Mouse (Mus musculus) heart, embryonic 16.5 days (tissue): ENCODE results near the gene Slc25a34. TPM values are rescaled to one million over a fixed set of nuclear protein-coding genes. Genes with fewer than 3 reads are reported as not detected.
A peak's percentile ranks its signal among the peaks of the same experiment; 100 is the strongest.

Experiments used
- ATAC-seq: fragments of 200-750 bp; cut with Nextera tagmentation; replicated peaks from 2 replicates; pipeline ENCODE4 v1.8.0; 2017; ENCODE audit warnings: moderate number of reproducible peaks; ENCODE audit not compliant: insufficient read depth, low FRiP score; ENCODE audit errors: extremely low read depth
- H3K27ac ChIP-seq: fragments of 300-500 bp; sonication (generic); 2 replicates; pipeline ENCODE4 v1.5.1; 2014; ENCODE audit warnings: mild to moderate bottlenecking, low read length, control low read depth, moderate library complexity
- H3K27me3 ChIP-seq: fragments of 300-500 bp; sonication (generic); 2 replicates; pipeline ENCODE4 v1.6.1; 2014; ENCODE audit warnings: low read length, mixed read lengths; ENCODE audit not compliant: control insufficient read depth, insufficient read depth
- H3K36me3 ChIP-seq: fragments of 300-500 bp; sonication (generic); 2 replicates; pipeline ENCODE4 v1.6.1; 2014; ENCODE audit not compliant: control insufficient read depth, insufficient read depth
- H3K4me1 ChIP-seq: fragments of 300-500 bp; sonication (generic); 2 replicates; pipeline ENCODE4 v1.6.1; 2014; ENCODE audit warnings: low read length, mixed read lengths; ENCODE audit not compliant: control insufficient read depth, insufficient read depth
- H3K4me2 ChIP-seq: fragments of 300-500 bp; sonication (generic); 2 replicates; pipeline ENCODE4 v1.6.1; 2014; ENCODE audit warnings: low read depth, mild to moderate bottlenecking, control low read depth, low read length
- H3K4me3 ChIP-seq: fragments of 300-500 bp; sonication (generic); 2 replicates; pipeline ENCODE4 v1.5.1; 2014; ENCODE audit warnings: mild to moderate bottlenecking, control low read depth, low read length
- H3K9ac ChIP-seq: fragments of 300-500 bp; sonication (generic); 2 replicates; pipeline ENCODE4 v1.6.1; 2014; ENCODE audit warnings: low read length, control low read depth
- H3K9me3 ChIP-seq: fragments of 300-500 bp; sonication (generic); replicated peaks from 2 replicates; pipeline ENCODE4 v1.6.1; 2016; ENCODE audit warnings: low read length; ENCODE audit not compliant: control insufficient read depth
- WGBS: fragments of 180-500 bp; shearing (Covaris S2); extraction: QIAGEN DNeasy Blood & Tissue Kit; methylation state at CpG from one replicate; pipeline ENCODE4 v1.1.7; 2014; 5-methylcytosine and 5-hydroxymethylcytosine counted together
- polyA plus RNA-seq: library from polyadenylated mRNA; unstranded; fragments of >200 nt; fragmentation: Nextera tagmentation; extraction: Ambion mirVana; gene quantifications from 2 replicates; pipeline ENCODE4 v1.2.1, GENCODE M21; 2015

The Slc25a34 gene
- polyA plus RNA-seq, 1 experiment from 2014 or later, result 1.3 TPM

GRCm38 (mm10) chr4:141616811-141617210 is 6.8 kb downstream of the Slc25a34 start:
- no peaks in the 10 kb centered on the region for H3K9me3 ChIP-seq
- H3K4me1 ChIP-seq, result peaks cover 13% of the 10 kb centered on the region
- no peaks in the 10 kb centered on the region for H3K36me3 ChIP-seq
- ATAC-seq, result no peak
- H3K4me2 ChIP-seq, result no peak overlapping the region
- H3K4me3 ChIP-seq, result no peak overlapping the region
- H3K27ac ChIP-seq, result no peak overlapping the region
- no peak overlapping the region for H3K9ac ChIP-seq
- no peaks in the 10 kb centered on the region for H3K27me3 ChIP-seq
- WGBS, result 76% methylated on average over 6 of the region's 6 CpGs

GRCm38 (mm10) chr4:141614946-141615345 is 8.7 kb downstream of the Slc25a34 start:
- no peaks in the 10 kb centered on the region for H3K36me3 ChIP-seq
- H3K4me1 ChIP-seq, result peaks cover 13% of the 10 kb centered on the region
- H3K9ac ChIP-seq, result no peak overlapping the region
- no peak for ATAC-seq
- H3K27me3 ChIP-seq, result no peaks in the 10 kb centered on the region
- H3K4me3 ChIP-seq, result no peak overlapping the region
- no peaks in the 10 kb centered on the region for H3K9me3 ChIP-seq
- WGBS, result 72% methylated on average over 14 of the region's 14 CpGs
- H3K4me2 ChIP-seq, result no peak overlapping the region
- H3K27ac ChIP-seq, result no peak overlapping the region

GRCm38 (mm10) chr4:141609538-141609937 is 14.1 kb downstream of the Slc25a34 start:
- Histone ChIP-seq H3K9ac (no peak overlapping the region), H3K4me3 (no peak overlapping the region), H3K4me2 (no peak overlapping the region), H3K9me3 (no peaks in the 10 kb centered on the region), H3K27me3 (no peaks in the 10 kb centered on the region), H3K27ac (peak overlapping the region; percentile 64), H3K4me1 (peaks cover 2% of the 10 kb centered on the region), H3K36me3 (no peaks in the 10 kb centered on the region)
- 58% methylated on average over 6 of the region's 6 CpGs for WGBS
- peak; percentile 72 for ATAC-seq

GRCm38 (mm10) chr4:141605861-141606260 is 17.8 kb downstream of the Slc25a34 start, which contains the start of gene Fblim1:
Gene Fblim1, minus strand, starts transcription at chr4:141606096.
- Histone ChIP-seq H3K9ac (no peak within 1 kb of the TSS), H3K4me3 (no peak within 1 kb of the TSS), H3K27me3 (no peaks in the 10 kb centered on the region), H3K4me2 (no peak within 1 kb of the TSS), H3K4me1 (peaks cover 28% of the 10 kb centered on the region), H3K27ac (no peak within 1 kb of the TSS; the same call in 1 of the 2 replicates), H3K36me3 (no peaks in the 10 kb centered on the region), H3K9me3 (no peaks in the 10 kb centered on the region)
- no peak for ATAC-seq
- 71% methylated on average over 11 of the region's 11 CpGs for WGBS

DNA sequence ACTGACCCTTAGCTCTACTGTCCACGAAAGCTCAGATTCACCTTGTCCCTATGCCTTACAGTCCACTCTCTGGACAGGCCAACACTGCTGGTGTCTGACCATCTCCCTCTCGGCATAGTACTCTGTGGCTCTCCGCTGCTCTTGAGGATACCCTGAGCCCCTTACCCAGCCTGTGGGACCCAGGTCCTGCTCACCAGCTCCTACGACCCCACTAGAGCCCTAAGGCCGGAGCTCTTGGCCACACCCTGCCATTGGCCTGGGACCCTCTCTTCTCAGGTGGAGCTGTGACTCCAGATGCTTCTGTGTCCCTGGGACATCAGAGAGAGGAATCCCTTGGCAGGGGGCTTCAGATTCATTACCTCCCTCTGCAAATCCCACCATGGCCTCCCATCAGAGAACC is 18.2 kb downstream of the Slc25a34 start:
- Histone ChIP-seq H3K4me1 (peaks cover 32% of the 10 kb centered on the region), H3K9me3 (no peaks in the 10 kb centered on the region), H3K27ac (no peak overlapping the region), H3K4me3 (no peak overlapping the region), H3K9ac (no peak overlapping the region), H3K36me3 (no peaks in the 10 kb centered on the region), H3K4me2 (no peak overlapping the region), H3K27me3 (no peaks in the 10 kb centered on the region)
- 90% methylated on average over 5 of the region's 5 CpGs for WGBS
- ATAC-seq, result no peak

DNA sequence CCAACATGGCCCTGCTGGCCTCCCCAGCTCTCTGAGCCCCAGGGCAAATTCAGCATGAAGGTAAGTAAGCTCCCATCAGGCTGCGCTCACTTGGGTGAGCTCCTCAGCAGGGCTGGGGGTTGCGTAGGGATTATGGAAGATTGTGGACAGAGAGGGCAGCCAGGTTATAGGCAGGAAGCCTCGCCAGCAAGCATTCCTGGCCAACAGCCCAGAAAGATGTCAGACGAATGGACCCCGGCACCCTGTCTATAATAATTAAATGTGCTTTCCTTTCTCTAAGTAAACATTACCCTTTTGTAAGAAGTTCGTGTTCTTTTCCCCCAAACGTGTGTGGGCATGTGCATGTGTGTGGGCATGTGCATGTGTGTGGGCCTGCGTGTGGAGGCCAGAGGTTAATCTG is 19.1 kb downstream of the Slc25a34 start:
- WGBS, result 27% methylated on average over 8 of the region's 8 CpGs
- no peak overlapping the region for H3K4me2 ChIP-seq
- H3K4me1 ChIP-seq, result peaks cover 39% of the 10 kb centered on the region
- H3K27ac ChIP-seq, result peak overlapping the region; percentile 57
- no peaks in the 10 kb centered on the region for H3K36me3 ChIP-seq
- H3K27me3 ChIP-seq, result no peaks in the 10 kb centered on the region; the same call in 1 of the 2 replicates
- no peak for ATAC-seq
- H3K9ac ChIP-seq, result 0 out of 2 replicates have a peak overlapping the region, but pooled peaks have one; percentile 4
- H3K9me3 ChIP-seq, result no peaks in the 10 kb centered on the region
- H3K4me3 ChIP-seq, result no peak overlapping the region

DNA sequence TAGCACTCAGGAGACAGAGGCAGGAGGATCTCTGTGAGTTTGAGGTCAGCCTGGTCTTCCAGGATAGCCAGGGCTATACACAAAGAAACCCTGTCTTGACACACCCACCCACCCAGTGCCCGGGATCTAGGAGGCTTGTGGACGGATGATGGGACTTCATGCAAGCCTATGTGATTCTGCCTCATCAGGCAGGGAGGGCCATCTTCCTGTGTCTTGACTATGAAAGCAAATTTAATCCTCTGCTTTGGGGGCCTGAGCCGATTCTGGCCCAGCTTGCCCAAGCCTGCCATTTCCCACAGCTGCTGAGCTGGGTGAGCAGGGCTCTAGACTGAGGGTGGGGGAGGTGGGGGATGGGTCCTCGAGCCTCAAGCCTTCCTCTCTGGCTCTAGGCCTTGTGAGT is 19.7 kb downstream of the Slc25a34 start:
- H3K9ac ChIP-seq, result no peak overlapping the region
- H3K9me3 ChIP-seq, result no peaks in the 10 kb centered on the region
- no peak overlapping the region for H3K27ac ChIP-seq
- peaks cover 39% of the 10 kb centered on the region for H3K4me1 ChIP-seq
- no peaks in the 10 kb centered on the region; the same call in 1 of the 2 replicates for H3K27me3 ChIP-seq
- no peaks in the 10 kb centered on the region for H3K36me3 ChIP-seq
- no peak overlapping the region for H3K4me3 ChIP-seq
- 59% methylated on average over 4 of the region's 4 CpGs for WGBS
- ATAC-seq, result no peak
- H3K4me2 ChIP-seq, result no peak overlapping the region

- H3K27me3 ChIP-seq, result no peaks in the 10 kb centered on the region; the same call in 1 of the 2 replicates
- no peaks in the 10 kb centered on the region for H3K36me3 ChIP-seq
- WGBS, result 66% methylated on average over 11 of the region's 11 CpGs
- H3K4me2 ChIP-seq, result no peak overlapping the region
- H3K9ac ChIP-seq, result no peak overlapping the region
- peaks cover 39% of the 10 kb centered on the region for H3K4me1 ChIP-seq
- peak overlapping the region; percentile 62 for H3K27ac ChIP-seq
- H3K4me3 ChIP-seq, result no peak overlapping the region
- H3K9me3 ChIP-seq, result no peaks in the 10 kb centered on the region
- ATAC-seq, result peak; percentile 14; the same call in 1 of the 2 replicates
Measured at GRCm38 (mm10) chr4:141602523-141603223, 20.9 kb downstream of the Slc25a34 start.

DNA sequence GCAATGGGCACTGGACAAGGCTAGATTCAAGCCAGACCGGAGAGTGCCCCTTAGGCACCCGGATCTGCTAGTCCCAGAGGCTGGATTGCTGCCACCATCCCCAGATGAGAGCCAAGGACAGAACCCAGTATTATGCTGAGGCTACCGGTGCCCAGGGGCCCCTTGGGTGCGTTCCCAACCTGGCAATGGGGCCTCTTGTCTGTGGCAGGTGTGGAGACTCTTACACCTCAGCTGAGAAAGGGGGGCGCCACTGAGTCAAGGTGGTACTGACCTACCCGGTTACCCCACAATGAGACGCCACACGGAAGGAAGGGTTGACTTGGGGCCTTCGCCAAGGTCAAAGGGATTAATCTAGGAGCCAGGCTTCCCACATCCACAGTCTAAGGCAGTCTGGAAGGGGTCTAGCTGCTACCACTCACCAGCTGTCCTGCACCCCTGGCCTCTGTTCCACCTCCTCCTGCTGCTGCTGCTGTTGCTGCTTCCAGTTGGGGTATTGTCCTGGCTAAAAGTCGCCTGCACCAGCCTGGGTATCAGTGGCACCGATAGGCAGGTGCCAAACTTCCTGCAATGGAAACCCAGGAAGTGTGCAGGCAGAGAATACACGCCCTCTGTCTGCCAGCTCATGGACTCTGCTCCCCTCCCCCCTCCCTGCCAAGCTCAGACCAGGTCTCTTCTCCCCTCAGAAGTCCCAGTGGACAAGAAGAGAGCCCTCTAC is 22.3 kb downstream of the Slc25a34 start:
- Histone ChIP-seq H3K4me1 (peaks cover 46% of the 10 kb centered on the region), H3K27ac (no peak overlapping the region; the same call in 1 of the 2 replicates), H3K9ac (no peak overlapping the region), H3K27me3 (no peaks in the 10 kb centered on the region; the same call in 1 of the 2 replicates), H3K4me2 (no peak overlapping the region), H3K4me3 (no peak overlapping the region), H3K36me3 (no peaks in the 10 kb centered on the region), H3K9me3 (no peaks in the 10 kb centered on the region)
- WGBS, result 67% methylated on average over 12 of the region's 12 CpGs
- no peak for ATAC-seq
